Mouse (Mus musculus) stomach, postnatal 0 days (tissue): ENCODE measurements around the gene Thap2. TPM values are rescaled to one million over a fixed set of nuclear protein-coding genes. Genes with fewer than 3 reads are reported as not detected.

Experiments used
- ATAC-seq: fragments of 200-750 bp; cut with Nextera tagmentation; 2 replicates; pipeline ENCODE4 v1.8.0; 2017; ENCODE audit not compliant: low FRiP score, low TSS enrichment
- DNase-seq: peaks from one replicate; pipeline ENCODE4 v3.0.0-alpha.2; 2016; ENCODE audit warnings: low spot score
- H3K27ac ChIP-seq: fragments of 300-500 bp; sonication (generic); replicated peaks from 2 replicates; pipeline ENCODE4 v1.5.1; 2014; ENCODE audit warnings: mild to moderate bottlenecking, control low read depth
- H3K27me3 ChIP-seq: fragments of 300-500 bp; sonication (generic); 2 replicates; pipeline ENCODE4 v1.6.1; 2014; ENCODE audit warnings: low read length; ENCODE audit not compliant: control insufficient read depth, insufficient read depth
- H3K36me3 ChIP-seq: fragments of 300-500 bp; sonication (generic); 2 replicates; pipeline ENCODE4 v1.6.1; 2014; ENCODE audit warnings: low read length, mixed read lengths; ENCODE audit not compliant: control insufficient read depth, insufficient read depth
- H3K4me1 ChIP-seq: fragments of 300-500 bp; sonication (generic); replicated peaks from 2 replicates; pipeline ENCODE4 v1.6.1; 2014; ENCODE audit warnings: antibody characterized with exemption; ENCODE audit not compliant: control insufficient read depth, insufficient read depth
- H3K4me2 ChIP-seq: fragments of 300-500 bp; sonication (generic); replicated peaks from 2 replicates; pipeline ENCODE4 v1.6.1; 2014; ENCODE audit warnings: low read depth, mild to moderate bottlenecking, control low read depth, moderate library complexity
- H3K4me3 ChIP-seq: fragments of 300-500 bp; sonication (generic); 2 replicates; pipeline ENCODE4 v1.5.1; 2014; ENCODE audit warnings: low read depth, low read length, control low read depth
- H3K9ac ChIP-seq: fragments of 300-500 bp; sonication (generic); 2 replicates; pipeline ENCODE4 v1.6.1; 2014; ENCODE audit warnings: mild to moderate bottlenecking, low read length, control low read depth, mixed read lengths
- H3K9me3 ChIP-seq: fragments of 300-500 bp; sonication (generic); 2 replicates; pipeline ENCODE4 v1.6.1; 2016; ENCODE audit warnings: low read length; ENCODE audit not compliant: control insufficient read depth
- CTCF ChIP-seq: IDR thresholded peaks from 2 replicates; pipeline ENCODE4 v1.5.1; 2016; ENCODE audit warnings: antibody characterized with exemption, low read depth, mild to moderate bottlenecking, moderate library complexity
- EP300 ChIP-seq: optimal IDR thresholded peaks from 2 replicates; pipeline ENCODE3; 2016; ENCODE audit warnings: antibody characterized with exemption
- WGBS: fragments of 180-500 bp; shearing (Covaris S2); extraction: QIAGEN DNeasy Blood & Tissue Kit; methylation state at CpG from one replicate; pipeline ENCODE4 v1.1.7; 2014; 5-methylcytosine and 5-hydroxymethylcytosine counted together
- polyA plus RNA-seq: library from polyadenylated mRNA; unstranded; fragments of >200 nt; fragmentation: Nextera tagmentation; extraction: Ambion mirVana; gene quantifications from 2 replicates; pipeline ENCODE4 v1.2.1, GENCODE M21; 2015

The Thap2 gene
- polyA plus RNA-seq, 1 experiment from 2014 or later, result 13.7 TPM

DNA sequence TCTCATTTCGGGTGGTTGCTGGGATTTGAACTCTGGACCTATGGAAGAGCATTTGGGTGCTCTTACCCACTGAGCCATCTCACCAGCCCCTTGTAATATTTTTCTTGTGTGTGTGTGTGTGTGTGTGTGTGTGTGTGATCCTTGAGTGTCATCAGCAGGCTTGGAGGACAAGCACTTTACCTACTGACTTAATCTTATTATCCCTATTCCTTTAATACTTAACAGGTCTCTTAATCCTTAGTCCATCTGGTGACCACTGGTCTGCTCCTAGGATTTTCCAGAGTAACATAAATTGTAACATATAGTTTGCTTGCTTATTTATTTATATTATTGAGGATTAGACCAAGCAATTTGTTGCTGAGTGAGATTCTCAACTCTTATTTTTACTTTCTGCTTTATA is 7.7 kb upstream of the Thap2 start:
- no peak for TF ChIP-seq EP300
- Histone ChIP-seq H3K4me1 (no peaks in the 10 kb centered on the region; the same call in none of the 2 replicates), H3K36me3 (no peaks in the 10 kb centered on the region), H3K9me3 (no peaks in the 10 kb centered on the region), H3K4me3 (no peak overlapping the region), H3K27ac (no peak overlapping the region), H3K27me3 (no peaks in the 10 kb centered on the region), H3K4me2 (no peak overlapping the region), H3K9ac (no peak overlapping the region)
- DNase-seq (no peak), ATAC-seq (no peak)
- WGBS, result 88% methylated on average over 1 of the region's 1 CpGs

DNA sequence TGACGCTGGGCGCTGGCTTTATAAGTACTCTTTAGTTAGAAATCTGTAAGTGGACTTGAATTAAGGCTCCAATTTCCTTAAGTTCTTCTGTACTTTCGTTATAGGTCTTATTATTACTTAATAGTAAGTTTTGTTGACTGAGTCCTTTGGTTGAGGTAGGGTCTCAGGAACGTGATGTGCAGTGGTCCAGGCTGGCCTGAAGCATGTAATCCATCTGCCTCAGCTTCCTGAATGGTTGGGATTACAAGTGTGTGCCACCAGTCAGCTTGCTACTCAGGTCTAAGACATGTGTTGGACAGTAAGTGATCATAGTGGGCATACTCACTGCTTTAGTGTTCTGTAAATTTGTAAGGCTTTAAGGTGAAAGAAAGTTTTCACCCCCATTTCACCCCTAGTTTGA is 6.8 kb upstream of the Thap2 start:
- no peaks in the 10 kb centered on the region for H3K9me3 ChIP-seq
- H3K4me1 ChIP-seq, result no peaks in the 10 kb centered on the region; the same call in none of the 2 replicates
- no peak for ATAC-seq
- no peak overlapping the region for H3K9ac ChIP-seq
- H3K36me3 ChIP-seq, result no peaks in the 10 kb centered on the region
- H3K4me3 ChIP-seq, result no peak overlapping the region
- no peak overlapping the region for H3K4me2 ChIP-seq
- WGBS, result 94% methylated on average over 4 of the region's 4 CpGs
- no peaks in the 10 kb centered on the region for H3K27me3 ChIP-seq
- DNase-seq, result no peak
- no peak overlapping the region for H3K27ac ChIP-seq
- no peak for TF ChIP-seq CTCF
- TF ChIP-seq EP300, result no peak

DNA sequence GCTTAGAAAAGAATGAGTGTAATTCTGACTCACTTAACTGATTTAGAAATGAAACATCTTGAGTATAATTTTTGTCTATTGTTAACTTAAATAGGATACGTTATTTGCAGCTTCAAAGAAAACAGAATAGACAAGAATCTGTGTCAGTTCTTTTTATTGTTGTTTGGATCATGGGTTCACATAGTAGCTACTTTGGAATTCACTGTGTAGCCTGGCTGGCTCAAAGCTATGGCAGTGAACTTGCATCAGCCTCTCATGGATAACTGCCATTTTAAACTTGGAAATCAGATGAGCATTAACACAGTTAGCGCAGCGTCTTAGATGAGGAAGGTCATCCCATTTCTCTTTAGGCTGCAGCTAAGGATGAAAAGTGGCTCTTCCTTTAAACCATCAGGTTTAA is 3.6 kb upstream of the Thap2 start:
- H3K4me2 ChIP-seq, result no peak overlapping the region
- DNase-seq, result no peak
- no peak overlapping the region for H3K4me3 ChIP-seq
- H3K27ac ChIP-seq, result no peak overlapping the region
- no peak for TF ChIP-seq EP300
- no peak for TF ChIP-seq CTCF
- no peaks in the 10 kb centered on the region for H3K36me3 ChIP-seq
- WGBS, result 65% methylated on average over 3 of the region's 3 CpGs
- no peaks in the 10 kb centered on the region for H3K9me3 ChIP-seq
- no peak overlapping the region for H3K9ac ChIP-seq
- H3K27me3 ChIP-seq, result no peaks in the 10 kb centered on the region
- no peaks in the 10 kb centered on the region; the same call in none of the 2 replicates for H3K4me1 ChIP-seq
- no peak for ATAC-seq

DNA sequence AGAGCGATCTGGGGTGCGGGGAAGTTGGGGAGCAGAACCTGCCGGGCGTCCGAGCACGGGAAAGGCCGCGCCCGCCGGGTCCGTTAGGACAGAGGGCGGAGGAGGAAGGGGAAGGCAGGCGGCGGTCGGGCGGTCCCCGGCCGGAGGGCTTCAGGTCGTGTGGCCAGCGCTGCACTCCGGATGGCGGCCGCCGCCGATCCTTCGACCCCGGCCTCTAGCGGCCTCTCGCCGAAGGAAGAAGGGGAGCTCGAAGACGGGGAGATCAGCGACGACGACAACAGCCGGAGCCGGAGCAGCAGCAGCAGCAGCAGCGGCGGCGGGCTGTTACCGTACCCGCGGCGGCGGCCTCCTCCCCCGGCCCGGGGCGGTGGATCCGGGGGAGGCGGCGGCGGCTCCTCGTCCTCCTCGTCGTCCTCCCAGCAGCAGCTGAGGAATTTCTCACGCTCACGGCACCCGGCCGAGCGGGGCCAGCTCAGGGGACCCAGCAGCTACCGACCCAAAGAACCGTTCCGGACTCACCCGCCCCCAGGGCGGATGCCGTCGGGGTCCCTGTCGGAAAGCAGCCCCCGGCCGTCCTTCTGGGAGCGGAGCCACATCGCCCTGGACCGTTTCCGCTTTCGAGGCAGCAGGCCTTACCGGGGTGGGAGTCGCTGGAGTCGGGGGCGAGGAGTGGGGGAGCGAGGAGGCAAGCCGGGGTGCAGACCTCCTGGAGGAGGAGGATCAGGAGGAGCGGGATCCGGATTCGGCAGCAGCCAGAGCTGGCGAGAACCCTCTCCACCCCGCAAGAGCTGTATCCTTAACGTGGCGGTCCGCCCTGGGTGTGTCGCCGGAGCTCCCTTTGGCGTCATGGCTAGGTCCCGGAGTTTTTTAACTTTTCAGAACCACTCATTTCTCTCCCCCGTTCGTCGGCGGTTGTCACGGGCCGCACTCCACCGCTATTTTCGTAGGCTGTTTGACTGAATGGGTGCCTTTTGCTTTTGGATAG is 1.1 kb upstream of the Thap2 start:
- Histone ChIP-seq H3K9me3 (no peaks in the 10 kb centered on the region), H3K4me2 (peak overlapping the region; percentile 61), H3K36me3 (no peaks in the 10 kb centered on the region), H3K9ac (peak overlapping the region; percentile 98), H3K27me3 (no peaks in the 10 kb centered on the region), H3K4me3 (peak overlapping the region; percentile 100), H3K27ac (peak overlapping the region; percentile 99), H3K4me1 (peaks cover 3% of the 10 kb centered on the region)
- DNase-seq, result peak; percentile 72
- peak; percentile 29 for ATAC-seq
- TF ChIP-seq CTCF (no peak), EP300 (no peak)
- WGBS, result under 1% methylated on average over 74 of the region's 101 CpGs

DNA sequence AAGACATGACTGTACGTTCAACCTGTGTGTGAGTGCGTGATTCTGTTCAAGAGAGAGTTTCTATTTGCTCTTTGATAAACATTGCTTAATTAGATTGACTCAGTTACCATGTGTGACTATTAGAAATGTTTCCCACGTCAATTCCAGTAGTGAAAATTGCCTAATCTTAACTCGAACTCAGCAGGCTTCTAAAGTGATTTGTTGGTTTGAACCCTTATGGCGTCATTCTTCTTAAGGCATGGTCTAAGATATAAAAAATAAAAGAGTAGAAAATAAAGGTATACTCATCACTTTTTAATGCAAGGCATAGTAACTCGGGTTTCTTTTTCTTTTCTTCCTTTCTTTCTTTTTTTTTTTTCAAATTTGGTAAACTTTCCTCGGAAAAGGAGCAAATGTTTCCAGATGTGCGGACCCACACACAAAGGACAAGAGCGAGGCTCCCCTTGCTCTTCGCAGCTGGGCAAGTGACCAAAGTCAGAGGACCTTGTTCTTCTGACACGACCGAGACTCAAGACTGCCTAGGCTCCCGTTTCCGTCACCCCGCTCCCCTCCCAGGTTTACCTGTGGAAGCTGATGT is 511 bp downstream of the Thap2 start:
- ATAC-seq (no peak; the same call in 1 of the 2 replicates), DNase-seq (no peak)
- Histone ChIP-seq H3K36me3 (no peaks in the 10 kb centered on the region), H3K4me3 (peak overlapping the region; percentile 100), H3K4me2 (peak overlapping the region; percentile 69), H3K27ac (peak overlapping the region; percentile 97), H3K4me1 (peaks cover 3% of the 10 kb centered on the region), H3K27me3 (no peaks in the 10 kb centered on the region), H3K9me3 (no peaks in the 10 kb centered on the region), H3K9ac (peak overlapping the region; percentile 98)
- TF ChIP-seq EP300 (no peak), CTCF (no peak)
- WGBS, result under 1% methylated on average over 15 of the region's 15 CpGs
